Mouse (Mus musculus): ENCODE measurements at regions not wholly inside any gene's neighbourhood (a gene's known extent, or its start where the extent isn't known, plus 50 kb on each side); places are given as distances from the start of the nearest gene placed in this dataset.

DNA sequence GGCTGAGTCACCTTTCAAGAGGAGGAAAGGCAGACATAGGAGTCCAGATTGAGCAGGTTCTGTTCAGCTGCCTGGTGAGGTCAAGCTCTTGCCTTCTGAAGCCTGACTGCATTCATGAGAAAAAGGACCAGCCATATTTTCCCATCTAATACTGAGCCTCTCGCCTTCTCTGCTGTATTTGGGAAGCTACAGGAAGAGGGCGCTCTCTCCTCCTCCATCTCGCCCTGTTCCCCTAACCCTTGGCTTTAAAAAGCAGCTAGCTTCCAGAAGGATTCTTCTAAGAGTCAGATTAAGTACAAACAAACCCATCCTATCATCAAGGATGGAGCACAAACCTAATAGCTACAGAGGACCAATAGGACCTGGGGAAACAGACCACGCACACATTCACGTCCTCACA is 98.3 kb downstream of the Foxb1 start:
- in situ Hi-C loops (cut with MboI, MseI): loop anchor here (10.0 kb wide), 1 partner anchor 1142 kb away; no protein-coding TSS in a partner anchor

GRCm38 (mm10) chr9:69658276-69658675 is 102.5 kb downstream of the Foxb1 start:
- in situ Hi-C loops (cut with MboI, MseI): no loop called here

GRCm38 (mm10) chr9:69656053-69656452 is 104.7 kb downstream of the Foxb1 start:
- in situ Hi-C loops (cut with MboI, MseI): no loop called here

GRCm38 (mm10) chr9:69652106-69652505 is 108.6 kb downstream of the Foxb1 start:
- in situ Hi-C loops (cut with MboI, MseI): no loop called here

DNA sequence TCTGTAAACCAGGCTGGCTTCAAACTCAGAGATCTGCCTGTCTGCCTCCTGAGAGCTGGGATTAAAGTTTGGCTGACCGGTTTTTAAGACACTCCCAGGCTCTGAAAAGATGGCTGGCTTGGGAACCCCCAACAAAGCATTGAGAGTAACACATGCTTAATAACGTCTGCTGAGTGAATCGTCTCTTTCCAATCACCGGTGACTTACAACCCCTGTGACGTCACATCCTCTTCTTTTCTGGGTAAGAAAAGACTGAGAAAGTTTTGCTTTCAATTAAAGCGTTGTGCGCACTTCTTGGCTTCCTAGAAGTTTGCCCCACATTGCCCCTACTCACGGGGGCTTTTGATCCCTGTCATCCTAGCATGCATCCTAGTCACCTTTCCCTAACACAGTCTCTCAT is 109.1 kb downstream of the Foxb1 start:
- in situ Hi-C loops (cut with MboI, MseI): no loop called here

DNA sequence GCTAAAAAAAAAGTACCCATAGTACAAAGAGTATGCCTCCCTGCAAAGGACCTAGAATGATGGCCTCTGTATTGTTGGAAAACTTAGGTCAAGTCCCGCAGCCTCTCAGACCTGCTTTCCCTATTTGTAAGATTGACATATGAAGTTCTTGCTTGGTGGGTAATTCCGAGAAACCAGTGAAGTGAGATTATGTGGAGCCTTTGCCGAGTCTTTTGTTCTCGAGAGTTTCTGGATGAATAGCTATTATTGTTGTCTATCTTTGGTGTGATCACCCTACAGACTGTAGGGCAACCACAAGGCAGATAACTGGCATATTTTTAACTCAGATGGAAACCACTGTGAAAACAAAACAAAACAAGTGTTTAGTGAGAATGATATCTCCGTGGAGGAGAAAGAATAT is 118.1 kb downstream of the Foxb1 start:
- in situ Hi-C loops (cut with MboI, MseI): no loop called here

DNA sequence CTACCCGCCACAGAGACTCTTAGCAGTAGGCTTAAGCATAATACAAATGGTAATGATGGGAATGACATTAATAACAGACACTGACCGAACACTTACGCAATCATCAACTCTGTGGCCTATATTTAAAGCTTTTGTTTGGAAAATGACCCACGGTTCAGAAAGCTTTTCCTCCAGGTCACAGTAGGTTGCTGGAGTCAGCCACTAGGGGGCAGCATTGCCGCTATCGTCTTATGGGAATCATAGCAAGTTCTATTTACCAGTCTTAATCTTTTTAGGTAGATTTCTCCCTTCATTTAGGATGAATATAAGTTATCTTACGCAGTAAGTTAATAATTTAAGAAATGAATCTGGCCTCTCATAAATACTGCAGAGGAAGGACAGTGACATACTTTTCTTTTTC is 137.4 kb downstream of the Foxb1 start:
- in situ Hi-C loops (cut with MboI, MseI): loop anchor here (5.0 to 25.0 kb wide), 2 partner anchors 104 to 364 kb away; partner anchors contain the start of gene Bnip2

GRCm38 (mm10) chr9:69621006-69621405 is 139.7 kb downstream of the Foxb1 start:
- in situ Hi-C loops (cut with MboI, MseI): loop anchor here (5.0 to 25.0 kb wide), 2 partner anchors 106 to 366 kb away; partner anchors contain the start of gene Bnip2

GRCm38 (mm10) chr9:69617328-69617727 is 143.4 kb downstream of the Foxb1 start:
- in situ Hi-C loops (cut with MboI, MseI): loop anchor here (25.0 kb wide), 1 partner anchor 370 kb away; the partner anchor contains the start of gene Bnip2

GRCm38 (mm10) chr9:69597472-69597871 is 144.1 kb downstream of the Anxa2 start:
- in situ Hi-C loops (cut with MboI, MseI): no loop called here

DNA sequence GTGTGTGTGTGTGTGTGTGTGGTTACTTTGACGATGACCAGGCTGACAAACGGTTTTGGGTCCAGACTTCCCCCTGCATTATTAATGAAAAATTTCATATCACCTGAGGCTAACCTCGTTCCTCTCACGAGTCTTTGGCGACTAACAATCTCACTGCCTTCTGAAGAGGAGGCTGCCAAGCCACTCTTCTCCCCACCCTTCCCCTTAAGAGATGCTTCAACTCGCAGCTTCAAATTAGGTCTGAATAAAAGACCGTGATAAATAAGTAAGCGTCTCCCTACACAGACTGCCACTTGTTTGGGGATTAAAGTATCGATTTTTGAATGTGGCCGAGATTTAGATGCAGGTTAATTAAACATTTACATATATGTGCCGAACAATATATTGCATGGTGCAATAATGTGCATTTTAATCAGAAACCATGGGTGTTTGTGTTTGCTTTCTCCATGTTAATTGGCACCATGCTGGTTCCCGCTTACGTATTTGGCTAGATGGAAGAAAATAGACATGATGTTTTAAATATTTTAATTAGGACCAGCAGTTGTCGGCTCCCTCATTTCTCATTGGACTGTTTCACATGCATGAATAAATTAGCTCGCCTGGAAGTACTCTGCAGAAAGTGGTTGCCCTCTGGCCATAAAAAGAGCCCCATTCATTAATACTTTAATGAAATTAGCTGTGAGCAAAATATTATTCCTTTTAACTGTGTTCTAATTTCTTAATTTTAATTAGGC is 139.1 kb downstream of the Anxa2 start:
- in situ Hi-C loops (cut with MboI, MseI): no loop called here

DNA sequence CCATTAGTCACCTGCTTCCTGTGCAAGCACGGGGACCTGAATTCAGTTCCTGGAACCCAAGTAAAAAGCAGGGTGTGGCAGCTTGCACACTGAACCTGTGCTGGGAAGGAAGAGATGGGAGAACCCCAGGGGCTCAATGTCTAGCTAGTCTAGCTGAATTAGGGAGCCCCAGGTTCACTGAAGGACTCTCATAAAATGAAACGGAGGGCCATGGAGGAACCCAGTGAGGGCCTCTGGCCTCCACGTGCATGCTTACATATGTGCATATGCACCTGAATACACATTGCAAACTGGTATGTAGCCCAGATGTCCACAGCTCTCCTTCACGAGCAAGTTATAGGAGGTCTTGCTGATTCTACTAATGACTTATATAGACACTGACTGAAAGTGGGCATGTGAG is 135.4 kb downstream of the Anxa2 start:
- in situ Hi-C loops (cut with MboI, MseI): no loop called here

DNA sequence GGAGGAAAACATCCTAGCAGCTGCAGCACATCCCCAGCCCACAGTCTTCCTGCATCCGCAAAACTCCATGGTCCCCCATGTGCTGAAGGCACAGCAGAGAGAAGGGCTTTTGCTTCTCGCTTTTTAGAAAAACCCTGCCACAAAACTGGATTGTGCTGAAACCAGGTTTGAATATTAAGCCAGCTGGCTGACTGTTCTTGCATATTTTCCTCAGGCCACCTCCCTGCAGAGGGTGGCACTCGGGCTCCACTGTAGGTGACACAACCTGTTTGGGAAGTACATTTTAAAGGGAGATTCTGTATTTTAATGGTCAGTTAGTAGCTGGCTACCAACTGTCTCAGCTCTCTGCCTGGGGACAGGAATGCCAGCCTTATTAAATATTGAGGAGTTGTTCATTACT is 133.7 kb downstream of the Anxa2 start:
- in situ Hi-C loops (cut with MboI, MseI): no loop called here

DNA sequence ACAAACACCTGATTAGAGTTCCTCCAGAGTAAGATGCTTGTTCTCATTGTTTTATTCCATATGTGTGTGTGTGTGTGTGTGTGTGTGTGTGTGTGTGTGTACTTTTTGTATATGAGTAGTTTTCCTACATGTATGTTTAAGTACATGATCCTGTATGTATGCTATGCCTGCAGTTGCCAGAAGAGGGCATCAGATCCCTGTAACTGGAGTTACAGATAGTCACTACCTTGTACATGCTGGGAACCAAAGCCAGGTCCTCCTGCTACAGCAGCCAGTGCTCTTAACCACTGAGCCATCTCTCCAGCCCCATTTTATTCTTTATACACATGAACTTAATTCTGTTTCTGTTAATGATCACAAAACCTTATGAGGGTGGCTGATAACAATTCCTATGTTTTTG is 127.8 kb downstream of the Anxa2 start:
- in situ Hi-C loops (cut with MboI, MseI): no loop called here

GRCm38 (mm10) chr9:69577661-69578405 is 124.4 kb downstream of the Anxa2 start:
- in situ Hi-C loops (cut with MboI, MseI): no loop called here

DNA sequence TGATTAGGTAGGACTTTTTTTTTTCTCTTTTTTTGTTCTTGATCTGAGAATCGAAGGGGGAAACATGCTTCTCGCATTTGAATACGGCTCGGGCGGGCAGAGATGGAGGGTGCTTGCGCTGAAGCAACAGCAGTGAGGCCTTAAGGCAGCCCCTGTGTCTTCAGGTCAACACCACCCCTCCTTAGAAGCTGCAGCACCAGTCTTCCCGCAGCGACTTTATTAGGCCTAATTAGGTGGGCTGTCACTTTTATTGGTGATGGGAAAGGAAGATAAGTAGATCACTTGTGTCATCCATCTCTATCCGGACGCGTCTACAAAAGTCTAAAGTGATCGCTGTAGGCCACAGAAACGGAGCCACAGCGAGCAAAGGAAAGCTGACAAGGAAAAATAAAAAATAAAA is 122.0 kb downstream of the Anxa2 start:
- in situ Hi-C loops (cut with MboI, MseI): no loop called here

DNA sequence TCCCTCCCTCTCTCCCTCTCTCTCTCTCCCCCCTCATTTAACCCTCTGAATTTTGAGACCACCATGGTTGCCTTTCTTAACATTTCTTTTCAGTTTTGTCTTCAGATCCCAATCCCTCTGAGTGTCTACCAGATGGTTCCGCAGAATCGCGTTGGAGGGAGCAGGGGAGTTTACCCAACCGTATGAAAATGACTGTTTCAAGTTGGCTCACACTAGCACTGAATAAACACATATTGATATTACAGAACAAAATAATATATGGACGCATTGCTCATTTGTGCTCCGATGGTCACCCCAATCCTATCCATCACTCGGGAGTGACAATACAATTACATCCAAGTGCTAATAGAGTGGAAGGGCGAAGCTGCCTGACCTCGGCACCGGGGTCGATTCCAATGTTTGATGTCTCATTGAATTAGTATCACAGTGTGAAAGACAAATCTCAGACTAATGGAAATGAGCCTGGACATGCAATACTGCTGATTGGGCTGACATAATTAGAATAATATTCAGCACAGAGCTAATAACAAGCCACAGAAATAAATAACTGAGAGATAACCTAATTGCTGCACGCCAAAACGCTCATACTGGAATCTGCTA is 115.3 kb downstream of the Anxa2 start:
- in situ Hi-C loops (cut with MboI, MseI): no loop called here

DNA sequence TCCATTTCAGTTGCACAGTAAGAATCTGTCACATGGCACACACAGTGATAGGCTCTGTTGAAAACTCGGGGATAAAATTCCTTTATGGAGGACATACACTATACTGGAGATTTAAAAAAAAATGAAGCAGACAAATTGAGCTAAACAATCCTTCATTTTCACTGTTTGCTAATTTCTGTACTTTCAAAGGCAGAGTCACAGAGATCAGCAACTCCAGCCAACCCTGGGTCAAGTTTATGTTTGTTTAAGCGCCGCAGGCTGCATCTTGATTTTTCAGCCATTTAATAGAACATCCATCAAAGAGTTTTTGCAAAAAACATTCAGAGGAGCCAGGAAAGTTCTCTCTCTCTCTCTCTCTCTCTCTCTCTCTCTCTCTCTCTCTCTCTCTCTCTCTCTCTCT is 114.8 kb downstream of the Anxa2 start:
- in situ Hi-C loops (cut with MboI, MseI): no loop called here

DNA sequence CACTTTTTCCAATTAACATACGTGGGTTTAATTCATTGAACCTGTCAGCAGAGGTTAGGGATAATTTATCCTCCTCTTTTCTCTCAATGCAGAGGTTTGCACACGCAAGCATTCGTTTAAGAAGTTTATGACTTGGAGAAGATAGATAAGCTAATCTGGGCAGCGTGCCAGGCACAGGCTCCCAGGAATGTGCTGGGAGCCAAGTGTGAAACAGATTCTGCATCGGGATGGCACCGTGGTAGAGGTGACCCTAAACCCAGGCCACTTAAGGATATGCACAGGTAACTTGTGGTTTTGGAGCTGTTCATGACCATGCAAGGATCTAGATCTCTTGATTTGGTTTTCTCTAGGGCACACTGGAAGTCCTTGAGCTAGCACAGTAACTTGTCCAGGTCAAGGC is 113.6 kb downstream of the Anxa2 start:
- in situ Hi-C loops (cut with MboI, MseI): no loop called here

- in situ Hi-C loops (cut with MboI, MseI): loop anchor here (10.0 to 25.0 kb wide), 2 partner anchors 1308 to 1506 kb away; no protein-coding TSS in a partner anchor
Measured at GRCm38 (mm10) chr9:69543241-69543640, 89.8 kb downstream of the Anxa2 start.
